Mouse (Mus musculus) erythroblast, embryonic 14.5 days (primary cell): ENCODE measurements around the gene Cd101. TPM values are rescaled to one million over a fixed set of nuclear protein-coding genes. Genes with fewer than 3 reads are reported as not detected.

Source experiments
- H3K27me3 ChIP-seq: 2 replicates; pipeline ENCODE4 v1.6.1; 2012; ENCODE audit warnings: inconsistent platforms; ENCODE audit not compliant: control insufficient read depth
- H3K36me3 ChIP-seq: 2 replicates; pipeline ENCODE4 v1.6.1; 2012; ENCODE audit warnings: mild to moderate bottlenecking, inconsistent platforms; ENCODE audit not compliant: control insufficient read depth
- H3K4me1 ChIP-seq: 2 replicates; pipeline ENCODE4 v1.6.1; 2012; ENCODE audit warnings: inconsistent platforms; ENCODE audit not compliant: control insufficient read depth
- H3K4me3 ChIP-seq: replicated peaks from 2 replicates; pipeline ENCODE3; 2012; ENCODE audit warnings: moderate library complexity, mild to moderate bottlenecking, inconsistent platforms
- H3K9me3 ChIP-seq: 2 replicates; pipeline ENCODE4 v1.6.1; 2012; ENCODE audit warnings: low read length, inconsistent platforms, mixed read lengths; ENCODE audit not compliant: control insufficient read depth
- GATA1 ChIP-seq: IDR thresholded peaks from 2 replicates; pipeline ENCODE4 v1.6.1; 2012; ENCODE audit warnings: low read length, inconsistent platforms, mixed read lengths
- TAL1 ChIP-seq: IDR thresholded peaks from 3 replicates; pipeline ENCODE4 v1.6.1; 2012; ENCODE audit warnings: low read length, inconsistent platforms, mixed read lengths
- polyA plus RNA-seq: library from polyadenylated mRNA; stranded (reverse); fragments of >175 nt; gene quantifications from 2 replicates; pipeline ENCODE4 v1.2.3, GENCODE M21; 2012

The Cd101 gene
- polyA plus RNA-seq, result not detected in 2 replicates

DNA sequence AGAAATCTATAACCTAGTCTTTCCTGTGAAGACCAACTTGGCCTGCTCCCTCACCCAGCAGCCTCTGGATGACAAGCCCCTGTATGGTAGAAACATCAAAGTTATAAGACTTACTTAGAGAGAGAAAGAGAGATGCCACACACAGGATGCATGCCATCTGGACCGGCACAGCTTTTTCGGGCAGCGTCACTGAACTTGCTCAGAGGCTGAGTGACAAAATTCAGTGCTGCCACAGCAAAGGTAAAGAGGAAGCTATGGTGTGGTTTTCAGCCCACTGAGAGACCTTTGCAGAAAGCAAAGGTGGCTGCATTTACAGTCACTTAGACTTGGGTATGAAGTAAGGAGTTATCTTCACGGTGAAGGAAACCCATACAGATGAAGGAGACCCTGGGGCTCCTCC is at the start of gene Cd101:
Gene Cd101, minus strand, starts transcription at position 218 of the 400 bp plus-strand sequence.
- no peaks in the 10 kb centered on the region for H3K9me3 ChIP-seq
- no peak within 1 kb of the TSS for H3K4me3 ChIP-seq
- no peaks in the 10 kb centered on the region for H3K27me3 ChIP-seq
- no peaks in the 10 kb centered on the region for H3K4me1 ChIP-seq
- H3K36me3 ChIP-seq, result no peaks in the 10 kb centered on the region
- no peak for TF ChIP-seq TAL1
- TF ChIP-seq GATA1, result no peak

GRCm38 (mm10) chr3:101078344-101078743 is 49.0 kb upstream of the Cd101 start:
- TF ChIP-seq TAL1 (no peak), GATA1 (no peak)
- Histone ChIP-seq H3K9me3 (no peaks in the 10 kb centered on the region), H3K36me3 (no peaks in the 10 kb centered on the region; the same call in 1 of the 2 replicates), H3K4me3 (no peak overlapping the region), H3K4me1 (no peaks in the 10 kb centered on the region), H3K27me3 (no peaks in the 10 kb centered on the region)

GRCm38 (mm10) chr3:101077710-101078100 is 48.3 kb upstream of the Cd101 start:
- Histone ChIP-seq H3K4me1 (no peaks in the 10 kb centered on the region), H3K9me3 (no peaks in the 10 kb centered on the region), H3K4me3 (no peak overlapping the region), H3K36me3 (no peaks in the 10 kb centered on the region; the same call in 1 of the 2 replicates), H3K27me3 (no peaks in the 10 kb centered on the region)
- no peak for TF ChIP-seq GATA1
- TF ChIP-seq TAL1, result no peak

- H3K36me3 ChIP-seq, result no peaks in the 10 kb centered on the region; the same call in 1 of the 2 replicates
- H3K4me3 ChIP-seq, result no peak overlapping the region
- TF ChIP-seq GATA1 (no peak), TAL1 (no peak)
- no peaks in the 10 kb centered on the region for H3K9me3 ChIP-seq
- H3K27me3 ChIP-seq, result no peaks in the 10 kb centered on the region
- H3K4me1 ChIP-seq, result no peaks in the 10 kb centered on the region
Measured at GRCm38 (mm10) chr3:101076966-101077709, 47.8 kb upstream of the Cd101 start.

- no peaks in the 10 kb centered on the region for H3K9me3 ChIP-seq
- no peaks in the 10 kb centered on the region for H3K27me3 ChIP-seq
- no peaks in the 10 kb centered on the region for H3K4me1 ChIP-seq
- no peak overlapping the region for H3K4me3 ChIP-seq
- H3K36me3 ChIP-seq, result no peaks in the 10 kb centered on the region; the same call in 1 of the 2 replicates
- TF ChIP-seq GATA1 (no peak), TAL1 (no peak)
Measured at GRCm38 (mm10) chr3:101075866-101076265, 46.5 kb upstream of the Cd101 start.

- Histone ChIP-seq H3K4me3 (no peak overlapping the region), H3K9me3 (no peaks in the 10 kb centered on the region), H3K27me3 (no peaks in the 10 kb centered on the region), H3K36me3 (no peaks in the 10 kb centered on the region; the same call in 1 of the 2 replicates), H3K4me1 (no peaks in the 10 kb centered on the region)
- no peak for TF ChIP-seq TAL1
- no peak for TF ChIP-seq GATA1
Measured at GRCm38 (mm10) chr3:101073384-101073783, 44.0 kb upstream of the Cd101 start.

DNA sequence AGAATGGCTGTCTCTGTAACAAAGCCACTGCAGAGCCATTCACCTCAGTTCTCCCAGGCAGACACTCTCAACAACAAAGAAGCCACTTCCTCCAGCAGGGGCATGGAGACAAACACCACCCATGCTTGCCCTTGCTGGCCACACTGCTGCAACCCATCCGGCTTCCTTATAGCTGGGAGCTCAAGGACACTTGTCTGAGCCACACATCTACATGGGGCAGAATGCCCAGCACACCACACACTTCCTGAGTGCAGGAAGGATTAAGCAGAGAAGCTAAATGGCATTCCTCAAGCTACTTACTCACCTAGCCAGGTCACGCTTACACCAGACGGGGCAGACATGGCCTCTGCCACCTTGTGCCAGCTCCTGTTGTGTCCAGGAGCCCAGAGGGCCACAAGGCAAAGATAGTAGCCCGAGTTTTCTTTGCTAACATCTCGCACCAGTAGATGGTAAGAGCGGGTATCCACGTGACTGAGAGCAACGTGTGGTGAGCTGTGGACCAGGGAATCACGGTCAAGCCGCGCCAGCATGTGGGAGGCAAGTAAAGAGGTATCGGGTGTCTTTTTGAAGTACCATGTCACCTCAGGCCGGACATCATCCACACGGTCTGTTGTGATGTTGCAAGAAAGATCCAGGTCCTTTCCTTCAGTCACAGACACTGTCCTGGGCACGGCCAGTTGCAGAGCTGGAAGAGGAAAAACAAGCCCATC is 43.3 kb upstream of the Cd101 start:
- no peaks in the 10 kb centered on the region for H3K27me3 ChIP-seq

GRCm38 (mm10) chr3:101071576-101071975 is 42.2 kb upstream of the Cd101 start:
- Histone ChIP-seq H3K36me3 (no peaks in the 10 kb centered on the region), H3K27me3 (no peaks in the 10 kb centered on the region), H3K4me1 (no peaks in the 10 kb centered on the region), H3K4me3 (no peak overlapping the region), H3K9me3 (no peaks in the 10 kb centered on the region)
- TF ChIP-seq TAL1 (no peak), GATA1 (no peak)

More for the DNA sequence above, 43.3 kb upstream of the Cd101 start:
- no peaks in the 10 kb centered on the region for H3K4me1 ChIP-seq
- no peak overlapping the region for H3K4me3 ChIP-seq
- H3K9me3 ChIP-seq, result no peaks in the 10 kb centered on the region
- H3K36me3 ChIP-seq, result no peaks in the 10 kb centered on the region; the same call in 1 of the 2 replicates
- TF ChIP-seq TAL1 (no peak), GATA1 (no peak)

- Histone ChIP-seq H3K9me3 (no peaks in the 10 kb centered on the region), H3K4me3 (no peak overlapping the region), H3K4me1 (no peaks in the 10 kb centered on the region), H3K36me3 (no peaks in the 10 kb centered on the region), H3K27me3 (no peaks in the 10 kb centered on the region)
- TF ChIP-seq GATA1, result no peak
- no peak for TF ChIP-seq TAL1
Measured at GRCm38 (mm10) chr3:101070796-101071235, 41.5 kb upstream of the Cd101 start.
